Mouse (Mus musculus): ENCODE results near the gene Ube2l3. TPM values are rescaled to one million over a fixed set of nuclear protein-coding genes. Genes with fewer than 3 reads are reported as not detected.
"Not testable (repeated sequence)": the region's sequence is repeated elsewhere in the genome, so short reads cannot be mapped to it uniquely, and the experiment has no call there.

The Ube2l3 gene
- polyA plus RNA-seq, 1 experiment from 2014 or later: 374 TPM

- Histone ChIP-seq H3K4me2 (ENCODE audit: low read depth, low read length) (peak overlapping the region; percentile 95), H3K9ac (ENCODE audit: low read depth, low read length) (peak overlapping the region; percentile 84), H3K9me3 (ENCODE audit: control insufficient read depth, low read length) (0 out of 2 replicates have a peak, but pooled peaks cover 9% of the 10 kb centered on the region), H3K4me3 (ENCODE audit: low read length) (peak overlapping the region; percentile 79), H3K4me1 (ENCODE audit: control insufficient read depth, insufficient read depth, low read length) (peaks cover 38% of the 10 kb centered on the region), H3K27ac (ENCODE audit: low read length) (peak overlapping the region; percentile 86), H3K27me3 (replicated peaks; ENCODE audit: control insufficient read depth, insufficient read depth, low read length) (no peaks in the 10 kb centered on the region), H3K36me3 (ENCODE audit: control insufficient read depth, insufficient read depth, low read length) (no peaks in the 10 kb centered on the region)
- 3% methylated on average over 12 of the region's 12 CpGs for WGBS
- peak; percentile 22; the same call in 1 of the 2 replicates for ATAC-seq
These were observed 32.0 kb upstream of the Ube2l3 start for GRCm38 (mm10) chr16:17234499-17234895.

GRCm38 (mm10) chr16:17233702-17234498, 31.5 kb upstream of the Ube2l3 start:
- H3K27me3 ChIP-seq (replicated peaks; ENCODE audit: control insufficient read depth, insufficient read depth, low read length): no peaks in the 10 kb centered on the region
- H3K27ac ChIP-seq (ENCODE audit: low read length): peak overlapping the region; percentile 86
- WGBS: under 1% methylated on average over 50 of the region's 62 CpGs
- ATAC-seq: peak; percentile 29
- H3K4me2 ChIP-seq (ENCODE audit: low read depth, low read length): peak overlapping the region; percentile 95
- peaks cover 32% of the 10 kb centered on the region for H3K4me1 ChIP-seq (ENCODE audit: control insufficient read depth, insufficient read depth, low read length)
- H3K4me3 ChIP-seq (ENCODE audit: low read length): peak overlapping the region; percentile 79
- peak overlapping the region; percentile 84 for H3K9ac ChIP-seq (ENCODE audit: low read depth, low read length)
- H3K36me3 ChIP-seq (ENCODE audit: control insufficient read depth, insufficient read depth, low read length): no peaks in the 10 kb centered on the region
- 0 out of 2 replicates have a peak, but pooled peaks cover 9% of the 10 kb centered on the region for H3K9me3 ChIP-seq (ENCODE audit: control insufficient read depth, low read length)

DNA sequence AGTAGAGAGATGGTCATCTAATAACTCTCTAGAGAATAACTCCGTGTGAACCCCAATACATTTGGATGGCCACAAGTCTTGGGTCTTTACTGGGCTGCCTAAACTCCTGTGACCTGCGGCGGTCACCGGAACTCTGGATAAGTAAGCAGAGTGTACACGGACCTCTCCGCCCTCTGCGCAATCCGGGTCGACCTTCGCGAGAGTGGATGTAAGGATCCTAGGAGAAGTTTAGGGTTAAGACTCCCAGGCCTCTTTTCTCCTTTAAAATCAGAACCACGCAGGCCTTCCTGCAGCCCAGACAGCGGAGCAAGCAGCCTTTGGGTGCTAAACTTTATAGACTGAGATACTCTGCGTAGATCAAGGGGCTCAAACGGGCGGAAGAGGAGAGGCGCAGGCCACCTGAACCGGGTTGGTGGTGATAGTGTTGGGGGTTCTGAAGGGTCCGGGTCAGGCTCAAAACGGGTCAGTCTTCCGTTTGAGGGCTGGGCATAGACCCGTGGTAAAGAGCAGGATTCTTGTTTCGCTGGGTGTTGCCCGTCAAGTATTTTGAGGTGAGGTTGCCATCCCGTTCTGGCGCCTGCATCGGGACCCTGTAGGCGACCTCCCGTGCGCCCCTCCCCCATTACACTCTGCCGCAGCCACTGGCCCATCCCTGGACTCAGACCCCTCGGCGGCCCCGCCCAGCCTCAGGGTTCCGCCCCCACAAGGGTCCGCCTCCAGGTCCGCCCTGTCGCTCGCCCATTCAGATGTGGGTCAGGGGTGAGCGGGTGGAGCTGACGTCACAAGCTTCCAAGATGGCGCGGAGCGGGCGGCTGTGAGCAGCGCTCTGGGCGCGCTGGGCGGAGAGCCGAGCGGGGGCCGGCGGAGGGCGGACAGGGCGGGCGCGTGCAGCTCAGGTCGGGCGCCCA, 30.6 kb upstream of the Ube2l3 start, which contains the start of gene Hic2:
Gene Hic2 (plus strand): TSS at position 779 of the 908 bp plus-strand sequence.
- peak; percentile 97 for ATAC-seq
- Histone ChIP-seq H3K36me3 (ENCODE audit: control insufficient read depth, insufficient read depth, low read length) (no peaks in the 10 kb centered on the region), H3K4me2 (ENCODE audit: low read depth, low read length) (peak within 1 kb of the TSS; percentile 95), H3K27ac (ENCODE audit: low read length) (peak within 1 kb of the TSS; percentile 86), H3K4me3 (ENCODE audit: low read length) (peak within 1 kb of the TSS; percentile 79), H3K27me3 (replicated peaks; ENCODE audit: control insufficient read depth, insufficient read depth, low read length) (no peaks in the 10 kb centered on the region), H3K9me3 (ENCODE audit: control insufficient read depth, low read length) (0 out of 2 replicates have a peak, but pooled peaks cover 9% of the 10 kb centered on the region), H3K9ac (ENCODE audit: low read depth, low read length) (peak within 1 kb of the TSS; percentile 84), H3K4me1 (ENCODE audit: control insufficient read depth, insufficient read depth, low read length) (peaks cover 29% of the 10 kb centered on the region)
- WGBS: 3% methylated on average over 58 of the region's 59 CpGs

DNA sequence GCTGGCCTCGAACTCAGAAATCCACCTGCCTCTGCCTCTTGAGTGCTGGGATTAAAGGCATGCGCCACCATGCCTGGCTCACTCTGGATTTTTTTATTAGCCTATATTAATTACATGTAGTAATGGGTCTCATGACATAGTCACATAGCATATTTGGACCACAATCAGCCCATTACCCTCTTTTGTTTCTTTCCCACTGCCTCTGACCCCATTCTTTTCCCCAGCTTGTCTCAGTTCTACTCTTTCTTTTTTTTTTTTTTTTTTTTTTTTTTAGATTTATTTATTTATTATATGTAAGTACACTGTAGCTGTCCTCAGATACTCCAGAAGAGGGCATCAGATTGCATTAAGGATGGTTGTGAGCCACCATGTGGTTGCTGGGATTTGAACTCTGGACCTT, 29.1 kb upstream of the Ube2l3 start:
- 90% methylated on average over 2 of the region's 2 CpGs for WGBS
- ATAC-seq: not testable (repeated sequence)

GRCm38 (mm10) chr16:17226496-17226895, 24.0 kb upstream of the Ube2l3 start:
- no peak overlapping the region for H3K4me3 ChIP-seq (ENCODE audit: low read length)

More for the DNA sequence above, 29.1 kb upstream of the Ube2l3 start:
- not testable (repeated sequence) for H3K9me3 ChIP-seq (ENCODE audit: control insufficient read depth, low read length); H3K27me3 ChIP-seq (replicated peaks; ENCODE audit: control insufficient read depth, insufficient read depth, low read length); H3K9ac ChIP-seq (ENCODE audit: low read depth, low read length); H3K4me3 ChIP-seq (ENCODE audit: low read length); H3K27ac ChIP-seq (ENCODE audit: low read length); H3K4me2 ChIP-seq (ENCODE audit: low read depth, low read length); H3K36me3 ChIP-seq (ENCODE audit: control insufficient read depth, insufficient read depth, low read length)
- peaks cover 17% of the 10 kb centered on the region for H3K4me1 ChIP-seq (ENCODE audit: control insufficient read depth, insufficient read depth, low read length)

DNA sequence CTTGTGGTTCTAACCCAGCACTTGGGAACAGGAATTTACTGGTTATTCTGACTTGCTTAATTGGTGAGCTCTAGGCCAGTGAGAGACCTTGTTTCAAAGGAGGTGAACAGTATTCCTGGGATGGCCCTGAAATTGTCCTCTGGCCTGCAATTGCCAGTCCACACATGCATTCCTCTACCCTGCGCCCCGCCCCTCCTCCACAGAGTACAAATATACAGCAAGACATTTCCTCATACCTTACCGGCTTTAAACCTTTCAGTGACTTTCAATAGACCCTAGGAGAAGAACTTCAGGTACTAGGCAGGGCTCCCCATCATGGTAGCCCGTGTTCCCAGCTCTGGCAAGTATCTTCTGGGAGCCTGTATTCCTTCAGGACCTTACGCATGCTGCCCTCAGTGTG, 23.1 kb upstream of the Ube2l3 start:
- WGBS: 67% methylated on average over 5 of the region's 5 CpGs
- H3K4me2 ChIP-seq (ENCODE audit: low read depth, low read length): no peak overlapping the region

More at GRCm38 (mm10) chr16:17226496-17226895, 24.0 kb upstream of the Ube2l3 start:
- Histone ChIP-seq H3K9me3 (ENCODE audit: control insufficient read depth, low read length) (0 out of 2 replicates have a peak, but pooled peaks cover 9% of the 10 kb centered on the region), H3K27me3 (replicated peaks; ENCODE audit: control insufficient read depth, insufficient read depth, low read length) (no peaks in the 10 kb centered on the region), H3K4me1 (ENCODE audit: control insufficient read depth, insufficient read depth, low read length) (peaks cover 3% of the 10 kb centered on the region; the same call in 1 of the 2 replicates), H3K9ac (ENCODE audit: low read depth, low read length) (no peak overlapping the region), H3K4me2 (ENCODE audit: low read depth, low read length) (no peak overlapping the region), H3K36me3 (ENCODE audit: control insufficient read depth, insufficient read depth, low read length) (no peaks in the 10 kb centered on the region), H3K27ac (ENCODE audit: low read length) (no peak overlapping the region)
- ATAC-seq: no peak

DNA sequence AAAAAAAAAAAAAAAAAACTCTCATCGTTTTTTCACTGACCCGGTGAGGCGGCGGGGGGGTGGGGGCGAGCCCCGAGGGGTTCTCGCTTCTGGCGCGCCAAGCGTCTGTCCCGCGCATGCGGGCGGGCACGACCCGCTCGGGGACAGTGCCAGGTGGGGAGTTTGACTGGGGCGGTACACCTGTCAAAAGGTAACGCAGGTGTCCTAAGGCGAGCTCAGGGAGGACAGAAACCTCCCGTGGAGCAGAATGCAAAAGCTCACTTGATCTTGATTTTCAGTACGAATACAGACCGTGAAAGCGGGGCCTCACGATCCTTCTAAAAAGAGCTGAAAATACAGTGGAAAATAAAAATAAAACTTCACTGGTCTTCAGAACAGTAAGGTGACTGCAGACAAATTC, 19.7 kb upstream of the Ube2l3 start:
- Histone ChIP-seq H3K27me3 (replicated peaks; ENCODE audit: control insufficient read depth, insufficient read depth, low read length) (no peaks in the 10 kb centered on the region), H3K9ac (ENCODE audit: low read depth, low read length) (no peak overlapping the region), H3K4me3 (ENCODE audit: low read length) (no peak overlapping the region), H3K36me3 (ENCODE audit: control insufficient read depth, insufficient read depth, low read length) (no peaks in the 10 kb centered on the region), H3K9me3 (ENCODE audit: control insufficient read depth, low read length) (no peaks in the 10 kb centered on the region), H3K4me1 (ENCODE audit: control insufficient read depth, insufficient read depth, low read length) (peaks cover 10% of the 10 kb centered on the region; the same call in 1 of the 2 replicates), H3K27ac (ENCODE audit: low read length) (no peak overlapping the region), H3K4me2 (ENCODE audit: low read depth, low read length) (no peak overlapping the region)
- WGBS: 36% methylated on average over 25 of the region's 25 CpGs
- peak; percentile 100 for ATAC-seq

More for the DNA sequence above, 23.1 kb upstream of the Ube2l3 start:
- Histone ChIP-seq H3K27me3 (replicated peaks; ENCODE audit: control insufficient read depth, insufficient read depth, low read length) (no peaks in the 10 kb centered on the region), H3K9me3 (ENCODE audit: control insufficient read depth, low read length) (0 out of 2 replicates have a peak, but pooled peaks cover 9% of the 10 kb centered on the region), H3K27ac (ENCODE audit: low read length) (peak overlapping the region; percentile 31; the same call in 1 of the 2 replicates), H3K4me3 (ENCODE audit: low read length) (no peak overlapping the region), H3K4me1 (ENCODE audit: control insufficient read depth, insufficient read depth, low read length) (peaks cover 6% of the 10 kb centered on the region; the same call in 1 of the 2 replicates), H3K9ac (ENCODE audit: low read depth, low read length) (no peak overlapping the region), H3K36me3 (ENCODE audit: control insufficient read depth, insufficient read depth, low read length) (no peaks in the 10 kb centered on the region)
- ATAC-seq: peak; percentile 59

GRCm38 (mm10) chr16:17220127-17220733, 17.8 kb upstream of the Ube2l3 start:
- ATAC-seq: peak; percentile 67
- Histone ChIP-seq H3K27me3 (replicated peaks; ENCODE audit: control insufficient read depth, insufficient read depth, low read length) (no peaks in the 10 kb centered on the region), H3K9me3 (ENCODE audit: control insufficient read depth, low read length) (no peaks in the 10 kb centered on the region), H3K4me2 (ENCODE audit: low read depth, low read length) (0 out of 2 replicates have a peak overlapping the region, but pooled peaks have one; percentile 8), H3K9ac (ENCODE audit: low read depth, low read length) (0 out of 2 replicates have a peak overlapping the region, but pooled peaks have one; percentile 13), H3K27ac (ENCODE audit: low read length) (peak overlapping the region; percentile 84), H3K4me3 (ENCODE audit: low read length) (no peak overlapping the region), H3K36me3 (ENCODE audit: control insufficient read depth, insufficient read depth, low read length) (no peaks in the 10 kb centered on the region), H3K4me1 (ENCODE audit: control insufficient read depth, insufficient read depth, low read length) (0 out of 2 replicates have a peak, but pooled peaks cover 7% of the 10 kb centered on the region)
- 26% methylated on average over 7 of the region's 7 CpGs for whole genome bisulfite sequencing

Data from intestine, embryonic 16.5 days (tissue).